Mouse (Mus musculus) hindbrain, postnatal 0 days (tissue): ENCODE results near the gene Olfr1256. TPM values are rescaled to one million over a fixed set of nuclear protein-coding genes. Genes with fewer than 3 reads are reported as not detected.

ENCODE experiments used
- ATAC-seq: fragments of 200-750 bp; cut with Nextera tagmentation; 2 replicates; pipeline ENCODE4 v1.8.0; 2017; ENCODE audit warnings: mild to moderate bottlenecking, moderate TSS enrichment, moderate library complexity
- DNase-seq: peaks from one replicate; pipeline ENCODE4 v3.0.0-alpha.2; 2015; ENCODE audit warnings: low spot score
- H3K27ac ChIP-seq: fragments of 300-500 bp; sonication (generic); 2 replicates; pipeline ENCODE4 v1.5.1; 2014; ENCODE audit warnings: mild to moderate bottlenecking
- H3K27me3 ChIP-seq: fragments of 300-500 bp; sonication (generic); 2 replicates; pipeline ENCODE4 v1.6.1; 2014; ENCODE audit warnings: low read length, mixed read lengths; ENCODE audit not compliant: insufficient read depth
- H3K36me3 ChIP-seq: fragments of 300-500 bp; sonication (generic); 2 replicates; pipeline ENCODE4 v1.6.1; 2014; ENCODE audit warnings: low read length, mixed read lengths; ENCODE audit not compliant: insufficient read depth
- H3K4me1 ChIP-seq: fragments of 300-500 bp; sonication (generic); 2 replicates; pipeline ENCODE4 v1.6.1; 2014; ENCODE audit warnings: antibody characterized with exemption, low read length, mixed read lengths; ENCODE audit not compliant: insufficient read depth
- H3K4me2 ChIP-seq: fragments of 300-500 bp; sonication (generic); 2 replicates; pipeline ENCODE4 v1.6.1; 2014; ENCODE audit warnings: low read depth, mild to moderate bottlenecking, low read length, moderate library complexity, mixed read lengths
- H3K4me3 ChIP-seq: fragments of 300-500 bp; sonication (generic); 2 replicates; pipeline ENCODE4 v1.5.1; 2014; ENCODE audit warnings: low read length
- H3K9ac ChIP-seq: fragments of 300-500 bp; sonication (generic); replicated peaks from 2 replicates; pipeline ENCODE4 v1.6.1; 2014; ENCODE audit warnings: mild to moderate bottlenecking, low read length, moderate library complexity, mixed read lengths
- H3K9me3 ChIP-seq: fragments of 300-500 bp; sonication (generic); 2 replicates; pipeline ENCODE4 v1.6.1; 2016; ENCODE audit warnings: low read length, mixed read lengths
- CTCF ChIP-seq: IDR thresholded peaks from 2 replicates; pipeline ENCODE4 v1.5.1; 2016; ENCODE audit warnings: antibody characterized with exemption, control low read depth, low read depth
- WGBS: fragments of 180-500 bp; shearing (Covaris S2); extraction: QIAGEN DNeasy Blood & Tissue Kit; methylation state at CpG from one replicate; pipeline ENCODE4 v1.1.7; 2014; 5-methylcytosine and 5-hydroxymethylcytosine counted together
- polyA plus RNA-seq: library from polyadenylated mRNA; unstranded; fragments of >200 nt; fragmentation: Nextera tagmentation; extraction: Ambion mirVana; gene quantifications from 2 replicates; pipeline ENCODE4 v1.2.1, GENCODE M21; 2015
- total RNA-seq: library from RNA; depleted of rRNA; stranded (reverse); fragments of >200 nt; gene quantifications from 2 replicates; pipeline ENCODE4 v1.2.3, GENCODE M21; 2014; rRNA removed

Olfr1256 gene
- 0.05 TPM in 1 of 2 replicates, not detected in the other for total RNA-seq
- not detected in 2 replicates for polyA plus RNA-seq

- H3K27ac ChIP-seq = no peak within 1 kb of the TSS
- no peak within 1 kb of the TSS for H3K9ac ChIP-seq
- DNase-seq (no peak), ATAC-seq (no peak)
- no peak within 1 kb of the TSS for H3K4me3 ChIP-seq
- no peaks in the 10 kb centered on the region for H3K9me3 ChIP-seq
- no peaks in the 10 kb centered on the region for H3K27me3 ChIP-seq
- no peaks in the 10 kb centered on the region for H3K4me1 ChIP-seq
- H3K4me2 ChIP-seq = no peak within 1 kb of the TSS
- TF ChIP-seq CTCF = no peak
- 57% methylated on average over 2 of the region's 2 CpGs for WGBS
- no peaks in the 10 kb centered on the region for H3K36me3 ChIP-seq
Measured at GRCm38 (mm10) chr2:89841455-89841854, at the start of gene Olfr1256. Olfr1256 (minus strand) TSS chr2:89841555.

GRCm38 (mm10) chr2:89878137-89878536, 36.8 kb upstream of the Olfr1256 start, which contains the start of gene Olfr1257:
Olfr1257 (plus strand) TSS chr2:89878437.
- H3K4me3 ChIP-seq = no peak within 1 kb of the TSS
- no peaks in the 10 kb centered on the region for H3K4me1 ChIP-seq
- no peak for DNase-seq
- H3K27me3 ChIP-seq = no peaks in the 10 kb centered on the region
- no peaks in the 10 kb centered on the region for H3K36me3 ChIP-seq
- H3K27ac ChIP-seq = no peak within 1 kb of the TSS
- H3K9me3 ChIP-seq = no peaks in the 10 kb centered on the region
- no peak for TF ChIP-seq CTCF
- H3K9ac ChIP-seq = no peak within 1 kb of the TSS
- no peak for ATAC-seq
- WGBS = 86% methylated on average over 1 of the region's 1 CpGs
- H3K4me2 ChIP-seq = no peak within 1 kb of the TSS

GRCm38 (mm10) chr2:89849230-89849629, 7.9 kb upstream of the Olfr1256 start:
- Histone ChIP-seq H3K4me1 (no peaks in the 10 kb centered on the region), H3K4me2 (no peak overlapping the region), H3K4me3 (no peak overlapping the region), H3K27ac (no peak overlapping the region), H3K9ac (no peak overlapping the region), H3K36me3 (no peaks in the 10 kb centered on the region), H3K27me3 (no peaks in the 10 kb centered on the region), H3K9me3 (no peaks in the 10 kb centered on the region)
- 87% methylated on average over 1 of the region's 1 CpGs for WGBS
- no peak for TF ChIP-seq CTCF
- no peak for DNase-seq
- ATAC-seq = no peak

GRCm38 (mm10) chr2:89848105-89848504, 6.8 kb upstream of the Olfr1256 start, which contains the start of gene Olfr48:
Olfr48 (minus strand) TSS chr2:89848205.
- Histone ChIP-seq H3K9me3 (no peaks in the 10 kb centered on the region), H3K4me1 (no peaks in the 10 kb centered on the region), H3K27ac (no peak within 1 kb of the TSS), H3K4me2 (no peak within 1 kb of the TSS), H3K9ac (no peak within 1 kb of the TSS), H3K36me3 (no peaks in the 10 kb centered on the region), H3K27me3 (no peaks in the 10 kb centered on the region), H3K4me3 (no peak within 1 kb of the TSS)
- 89% methylated on average over 5 of the region's 5 CpGs for WGBS
- DNase-seq = no peak
- ATAC-seq = no peak
- TF ChIP-seq CTCF = no peak

GRCm38 (mm10) chr2:89820216-89820615, 21.1 kb downstream of the Olfr1256 start:
- H3K36me3 ChIP-seq = no peaks in the 10 kb centered on the region
- no peak overlapping the region for H3K27ac ChIP-seq
- no peak for TF ChIP-seq CTCF
- H3K4me2 ChIP-seq = no peak overlapping the region
- H3K9me3 ChIP-seq = no peaks in the 10 kb centered on the region
- DNase-seq (no peak), ATAC-seq (no peak)
- 87% methylated on average over 1 of the region's 1 CpGs for WGBS
- no peaks in the 10 kb centered on the region for H3K27me3 ChIP-seq
- H3K9ac ChIP-seq = no peak overlapping the region
- H3K4me3 ChIP-seq = no peak overlapping the region
- no peaks in the 10 kb centered on the region for H3K4me1 ChIP-seq

GRCm38 (mm10) chr2:89811751-89812150, 29.6 kb downstream of the Olfr1256 start, which contains the start of gene Olfr1255:
Olfr1255 (plus strand) TSS chr2:89812051.
- no peak for DNase-seq

GRCm38 (mm10) chr2:89810751-89811150, 30.6 kb downstream of the Olfr1256 start:
- H3K36me3 ChIP-seq = no peaks in the 10 kb centered on the region
- H3K9ac ChIP-seq = no peak overlapping the region
- ATAC-seq (no peak), DNase-seq (no peak)
- H3K27ac ChIP-seq = no peak overlapping the region
- H3K4me3 ChIP-seq = no peak overlapping the region
- no peaks in the 10 kb centered on the region for H3K27me3 ChIP-seq
- no peaks in the 10 kb centered on the region for H3K4me1 ChIP-seq
- TF ChIP-seq CTCF = no peak
- H3K4me2 ChIP-seq = no peak overlapping the region
- H3K9me3 ChIP-seq = no peaks in the 10 kb centered on the region
- WGBS = 77% methylated on average over 2 of the region's 2 CpGs

More at GRCm38 (mm10) chr2:89811751-89812150, 29.6 kb downstream of the Olfr1256 start, which contains the start of gene Olfr1255:
- Histone ChIP-seq H3K4me1 (no peaks in the 10 kb centered on the region), H3K4me2 (no peak within 1 kb of the TSS), H3K27ac (no peak within 1 kb of the TSS), H3K27me3 (no peaks in the 10 kb centered on the region), H3K9ac (no peak within 1 kb of the TSS), H3K36me3 (no peaks in the 10 kb centered on the region), H3K9me3 (no peaks in the 10 kb centered on the region), H3K4me3 (no peak within 1 kb of the TSS)
- TF ChIP-seq CTCF = no peak
- 87% methylated on average over 3 of the region's 3 CpGs for WGBS
- ATAC-seq = no peak
